Mouse (Mus musculus): Measurements from ENCODE around the gene Htr2c. TPM values are rescaled to one million over a fixed set of nuclear protein-coding genes. Genes with fewer than 3 reads are reported as not detected.

Htr2c gene
- polyA plus RNA-seq (2014; fragmentation: Illumina TruSeq; extraction: RNeasy Lipid Tissue Mini Kit (QIAGEN cat#74804); ENCODE audit: low read depth, low replicate concordance), result not detected

GRCm38 (mm10) chrX:146962258-146962913 lies at the start of gene Htr2c:
Htr2c (plus strand) TSS chrX:146962513.

